Mouse (Mus musculus) fibroblast of lung, adult 2 months (primary cell): ENCODE results near the gene Atxn7l2.

Experiments used
- DNase-seq: peaks from one replicate; pipeline ENCODE4 v3.0.0-alpha.2; 2011; ENCODE audit warnings: low read depth

The Atxn7l2 gene

GRCm38 (mm10) chr3:108178756-108179715 is 31.7 kb downstream of the Atxn7l2 start:
- DNase-seq, result no peak

DNA sequence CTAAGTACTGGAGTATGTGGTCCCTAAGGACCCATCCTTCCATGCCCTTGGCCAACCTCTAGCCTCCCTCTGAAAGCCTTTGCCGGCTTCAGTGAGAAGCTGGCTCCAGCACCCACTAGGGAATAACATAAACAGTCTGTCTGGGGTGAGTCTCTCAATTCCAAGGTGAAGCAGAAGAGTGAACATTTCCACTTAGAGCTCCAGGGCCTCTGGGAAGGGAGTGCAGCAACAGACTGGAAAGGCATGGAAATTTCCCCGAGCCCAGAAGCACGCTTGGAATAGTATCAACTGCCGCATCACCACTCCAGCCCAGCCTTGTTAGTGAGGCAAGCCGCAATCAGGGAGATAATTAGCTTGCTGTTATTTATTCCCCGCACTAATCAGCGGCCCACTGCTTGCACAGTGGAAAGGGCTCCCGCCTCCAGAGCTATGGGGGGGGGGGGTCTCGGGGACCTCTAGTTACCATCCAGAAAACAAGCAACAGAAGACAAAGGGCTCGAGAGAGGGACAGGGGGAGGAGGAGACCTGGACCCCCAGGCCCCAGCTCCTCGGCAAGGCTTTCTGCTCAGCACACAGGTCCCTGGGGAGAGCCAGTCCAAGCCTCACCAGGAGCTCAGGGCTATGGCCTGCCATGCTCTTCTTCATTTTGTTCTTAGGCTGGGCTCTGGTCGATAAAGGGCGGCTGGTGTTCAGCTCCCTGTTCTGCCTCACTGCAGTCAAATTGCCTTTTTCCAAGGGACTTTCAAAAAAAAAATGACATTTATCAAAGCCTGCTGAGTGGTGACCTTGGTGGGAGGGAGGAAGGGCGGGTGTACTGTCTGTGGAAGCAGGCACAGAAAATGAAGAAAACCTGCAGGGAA is 35.8 kb downstream of the Atxn7l2 start:
- no peak for DNase-seq

GRCm38 (mm10) chr3:108169199-108169598 is 41.5 kb downstream of the Atxn7l2 start:
- DNase-seq, result no peak

DNA sequence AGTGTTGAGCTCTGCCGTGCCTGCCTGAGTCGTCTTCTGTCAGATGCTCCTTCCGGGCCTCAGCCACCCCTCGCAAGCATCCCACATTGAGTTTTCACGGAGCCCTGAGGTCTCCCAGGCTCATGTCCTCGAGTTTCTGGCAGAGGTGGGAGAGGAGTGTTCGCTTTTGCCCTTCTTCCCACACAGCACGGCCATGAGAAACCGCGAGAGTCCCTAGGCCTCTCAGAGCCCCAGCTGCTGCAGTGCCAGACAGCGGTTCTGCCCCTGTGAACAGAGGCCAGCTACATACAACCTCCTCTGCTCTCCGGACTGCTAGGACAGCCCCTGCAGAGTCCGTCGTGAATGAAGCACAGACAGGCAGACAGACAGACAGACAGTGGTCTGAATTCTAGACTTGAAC is 43.2 kb downstream of the Atxn7l2 start:
- no peak for DNase-seq

GRCm38 (mm10) chr3:108166486-108167211 is 44.1 kb downstream of the Atxn7l2 start:
- DNase-seq, result no peak

DNA sequence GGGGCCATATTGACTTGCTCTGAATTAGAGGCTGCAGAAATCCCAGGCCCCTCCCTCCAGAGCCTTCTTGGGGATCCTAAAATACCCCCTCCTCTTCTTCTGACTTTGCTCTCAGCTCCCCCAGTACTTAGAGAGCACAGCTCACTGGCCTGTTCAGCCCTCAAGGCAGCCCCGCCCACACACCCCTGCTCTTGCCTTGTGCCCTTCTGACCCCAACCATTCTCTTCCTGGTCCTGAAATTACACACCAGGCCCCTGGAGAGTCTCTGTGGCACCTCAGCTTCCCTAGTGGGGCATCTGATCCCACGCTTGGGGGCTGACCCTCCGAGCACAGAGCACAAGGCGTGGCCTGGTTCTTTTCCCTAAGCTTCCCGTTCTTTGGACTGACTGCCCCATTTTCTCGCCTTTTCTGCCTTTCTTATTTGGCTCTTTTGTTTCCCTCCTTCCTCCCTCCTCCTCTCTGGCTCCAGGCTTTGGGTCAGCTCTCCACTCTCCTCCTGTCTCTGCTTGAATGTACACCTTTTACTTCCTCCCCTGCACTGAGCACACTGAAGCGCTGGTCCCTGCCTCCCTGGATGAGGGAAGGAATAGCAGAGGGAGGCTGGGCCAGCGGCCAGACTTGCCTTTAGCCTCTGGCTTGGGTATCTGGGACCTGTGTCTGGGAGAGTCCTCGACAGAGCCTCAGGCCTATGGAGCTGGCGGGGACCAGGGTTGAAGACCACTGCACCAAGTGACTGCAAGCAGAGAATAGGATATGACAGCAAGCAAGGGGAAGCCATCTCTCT is 45.0 kb downstream of the Atxn7l2 start:
- DNase-seq, result no peak

DNA sequence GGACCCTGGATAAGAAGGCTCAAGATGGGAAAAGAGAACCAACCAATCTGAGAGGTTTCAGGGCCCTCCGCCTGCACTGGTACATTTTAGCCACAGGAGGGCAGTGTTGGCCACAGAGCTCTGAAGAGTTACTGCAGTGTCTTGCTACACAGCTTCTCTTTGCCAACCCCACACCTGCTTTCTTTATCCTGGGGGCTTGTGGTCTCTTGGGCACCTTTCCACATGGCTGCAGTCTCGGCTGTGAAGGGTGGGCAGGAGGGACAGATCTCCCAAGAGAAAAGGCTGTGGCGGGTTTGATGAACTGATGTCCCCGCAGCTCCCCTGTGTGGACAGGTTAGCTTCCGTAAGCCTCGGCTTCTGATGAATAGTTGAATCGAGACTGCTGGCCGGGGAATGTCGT is 45.9 kb downstream of the Atxn7l2 start:
- DNase-seq, result no peak

DNA sequence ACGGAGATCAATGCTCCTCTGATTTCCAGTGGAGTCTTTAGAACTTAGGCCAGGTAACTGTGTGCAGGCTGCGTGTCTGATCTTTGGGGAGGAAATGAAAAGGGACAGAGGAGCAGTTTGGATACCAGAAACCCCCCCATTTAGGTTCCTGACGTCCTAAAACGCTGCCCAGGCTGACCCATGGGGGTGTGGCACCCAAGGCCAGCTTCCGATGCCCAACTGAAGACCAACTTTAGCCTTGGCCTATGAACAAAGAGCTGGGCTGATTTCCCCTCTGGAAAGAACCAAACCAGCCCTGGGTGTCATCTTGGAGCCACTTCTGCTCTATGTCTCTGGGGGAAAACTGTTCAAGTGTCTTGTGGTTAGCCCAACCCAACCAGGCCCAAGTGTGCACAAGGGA is 46.6 kb downstream of the Atxn7l2 start:
- no peak for DNase-seq

DNA sequence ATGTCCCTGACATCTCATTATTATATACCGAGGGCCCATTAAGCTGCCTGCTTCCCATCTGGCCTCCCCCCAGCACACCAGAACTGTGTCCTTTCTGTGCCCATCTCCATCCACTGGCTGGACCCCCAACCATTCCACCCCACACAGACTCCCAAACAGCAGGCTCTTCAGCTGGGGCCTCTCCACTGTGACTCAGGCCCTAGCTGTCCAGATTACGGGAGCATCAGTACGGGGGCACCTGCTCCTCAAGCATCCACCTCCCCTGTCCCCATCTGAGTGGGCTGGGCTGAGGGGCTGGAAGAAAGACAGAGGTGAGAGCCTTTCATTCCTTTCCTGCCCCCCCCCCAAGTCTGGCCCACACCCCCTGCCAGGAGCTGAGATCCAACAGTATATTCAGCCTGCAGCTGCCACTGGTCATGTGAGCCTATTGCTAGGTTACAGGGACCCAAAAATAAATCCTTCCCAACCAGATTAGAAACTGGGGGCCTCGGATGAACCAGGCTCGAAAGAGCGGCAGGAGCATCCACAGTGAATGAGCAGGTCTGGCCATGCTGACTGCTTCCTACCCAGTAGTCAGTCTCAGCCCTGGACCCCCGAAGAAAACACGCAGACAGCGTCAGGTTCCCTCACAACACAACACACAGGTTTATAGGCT is 52.2 kb downstream of the Atxn7l2 start:
- DNase-seq, result no peak

DNA sequence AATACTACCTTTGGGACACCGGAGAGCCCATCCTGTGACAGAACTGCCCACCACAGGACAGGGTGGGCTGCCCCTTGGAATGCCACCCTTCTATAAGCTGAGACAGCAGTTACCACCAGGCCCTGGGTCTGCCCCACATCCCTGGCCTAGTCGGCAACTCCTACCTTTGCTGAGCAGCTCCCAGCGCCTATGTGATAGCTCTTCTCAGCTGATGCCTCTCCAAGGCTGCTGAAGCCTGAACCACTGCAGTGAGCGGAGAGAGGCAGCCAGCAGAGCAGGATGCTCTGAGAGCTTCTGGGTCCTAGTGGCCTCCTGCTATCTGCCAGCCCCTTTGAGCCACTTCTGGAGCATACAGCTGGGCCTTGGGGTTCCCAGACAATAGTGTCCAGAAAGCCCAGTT is 56.1 kb downstream of the Atxn7l2 start, which contains the start of gene Gpr61:
TSS of gene Gpr61 (minus strand) at position 227 of the 400 bp plus-strand sequence.
- DNase-seq, result no peak

- DNase-seq, result no peak
Measured at GRCm38 (mm10) chr3:108152290-108152689, 58.4 kb downstream of the Atxn7l2 start.
